Mouse (Mus musculus) kidney, adult 11 months (tissue): ENCODE data around the gene Anapc4.

Experiments
- DNase-seq: peaks from one replicate; pipeline ENCODE4 v3.0.0; 2022

The Anapc4 gene

GRCm38 (mm10) chr5:52833761-52834274, at the start of gene Anapc4:
Anapc4 (plus strand) TSS chr5:52834012.
- peak; percentile 100 for DNase-seq

DNA sequence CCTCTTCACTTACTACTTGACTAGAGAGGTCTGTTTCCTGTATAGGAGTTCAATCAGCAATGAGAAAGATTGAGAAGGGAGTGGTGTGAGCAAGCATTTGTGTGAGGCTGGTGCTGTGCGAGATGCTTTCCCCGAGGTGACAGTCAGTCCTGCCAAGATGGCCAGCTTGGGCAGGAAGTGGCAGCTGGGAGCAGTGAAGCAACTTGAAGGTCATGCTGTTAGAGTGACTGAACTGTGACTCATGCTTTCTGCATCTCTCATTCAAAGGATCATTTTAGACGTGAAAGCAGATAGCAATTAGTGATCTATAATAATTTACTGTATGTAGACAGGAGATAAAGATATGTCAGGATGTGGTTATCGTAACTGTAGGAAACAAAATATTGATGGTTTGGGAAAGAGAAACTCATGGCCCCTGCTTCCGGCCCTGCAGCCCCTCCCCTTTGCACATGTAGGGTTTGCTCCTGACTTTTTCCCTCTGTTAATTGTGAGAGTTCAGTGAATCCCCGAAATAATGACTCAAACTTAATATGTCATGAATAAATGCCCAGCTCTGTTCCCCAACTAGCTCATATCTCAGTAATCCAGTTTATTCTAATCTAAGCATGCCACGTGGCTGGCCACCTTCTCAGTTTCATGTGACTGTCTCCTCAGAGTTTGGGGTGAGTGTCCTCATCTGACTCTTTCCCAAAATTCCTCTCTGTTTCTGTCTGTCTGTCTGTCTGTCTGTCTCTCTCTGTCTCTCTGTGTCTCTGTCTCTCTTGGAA, 47.1 kb upstream of the Anapc4 start:
- no peak for DNase-seq

DNA sequence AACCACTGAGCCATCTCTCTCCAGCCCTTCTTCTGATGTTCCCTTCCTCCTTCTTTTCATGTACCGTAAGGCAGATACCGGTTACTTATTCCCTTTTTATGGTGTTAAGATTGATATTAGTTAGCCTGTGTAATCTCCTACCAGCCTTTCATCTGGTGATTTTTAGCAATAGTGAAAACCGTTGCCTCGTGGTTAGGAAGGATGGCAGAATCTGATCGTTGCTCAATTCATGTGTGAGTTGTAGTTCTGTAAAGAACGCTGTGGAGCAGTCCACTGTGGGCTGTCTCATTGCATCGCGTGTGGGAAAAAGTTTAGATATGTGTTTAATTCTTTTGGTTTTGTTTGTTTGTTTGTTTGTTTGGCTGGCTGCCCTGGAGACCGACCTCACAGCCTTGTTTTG, 40.6 kb upstream of the Anapc4 start:
- DNase-seq = no peak

DNA sequence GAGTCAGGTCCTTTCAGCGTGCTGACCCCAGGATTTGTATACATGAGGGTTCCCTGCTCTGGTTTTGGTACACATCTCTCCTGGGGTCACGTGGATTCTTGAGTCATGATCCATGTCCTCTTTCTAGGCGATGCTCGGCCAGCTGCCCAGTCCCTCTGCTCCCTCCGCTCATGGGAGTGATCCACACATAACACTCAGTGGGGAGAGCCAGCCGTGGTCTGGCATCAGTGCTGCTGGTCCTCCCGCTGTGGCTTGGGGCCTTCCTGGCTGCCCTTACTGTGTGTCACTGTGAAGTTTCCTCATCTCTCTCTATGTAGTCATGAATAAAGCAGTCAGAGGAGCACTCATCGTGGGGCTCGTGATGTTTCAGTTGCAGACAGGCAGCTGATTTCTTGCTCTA, 39.7 kb upstream of the Anapc4 start:
- DNase-seq = no peak

- no peak for DNase-seq
These were observed 34.4 kb upstream of the Anapc4 start for GRCm38 (mm10) chr5:52799274-52799985.

GRCm38 (mm10) chr5:52805801-52806200, 28.0 kb upstream of the Anapc4 start:
- no peak for DNase-seq

DNA sequence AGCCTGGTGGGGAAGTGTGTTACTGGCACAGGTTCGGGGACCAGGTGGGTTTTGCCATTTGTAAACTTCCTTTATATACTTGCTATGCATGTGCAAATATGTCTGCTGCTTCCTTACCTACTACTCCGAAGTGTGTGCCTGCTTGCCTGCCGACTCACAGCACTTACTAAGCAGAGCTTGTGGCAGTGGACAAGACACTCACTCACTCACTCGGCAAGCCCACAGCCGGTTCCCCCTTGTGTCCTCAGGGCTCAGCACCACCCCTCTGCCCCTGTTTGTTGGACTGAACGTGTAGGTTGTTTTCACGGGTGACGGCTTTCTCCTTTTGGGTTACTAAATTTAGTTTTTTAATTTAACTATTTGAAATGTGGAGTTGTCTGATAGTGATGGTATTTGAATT, 27.5 kb upstream of the Anapc4 start:
- no peak for DNase-seq

- no peak for DNase-seq
These were observed 26.8 kb upstream of the Anapc4 start for GRCm38 (mm10) chr5:52807030-52807429.

GRCm38 (mm10) chr5:52810446-52810845, 23.4 kb upstream of the Anapc4 start:
- DNase-seq = no peak

DNA sequence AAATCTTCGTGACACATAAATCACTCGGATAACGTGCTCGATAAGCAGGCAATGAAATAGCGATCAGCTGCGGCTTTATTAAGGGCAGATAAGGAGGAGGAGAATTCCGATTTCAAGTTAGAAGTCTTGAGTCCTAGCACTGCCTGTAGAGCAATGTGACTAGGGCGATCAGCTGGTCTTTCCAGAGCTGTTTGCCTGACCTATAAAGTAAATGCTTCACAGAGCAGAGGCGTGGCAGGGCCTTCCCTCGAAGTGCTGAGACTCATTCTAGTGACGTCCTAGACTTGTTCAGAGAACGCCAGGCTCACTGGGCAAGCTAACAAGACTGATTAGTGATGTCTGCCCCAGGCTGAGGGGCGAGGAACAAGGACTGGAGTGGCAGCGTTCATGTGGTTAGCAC, 22.8 kb upstream of the Anapc4 start:
- DNase-seq = no peak

DNA sequence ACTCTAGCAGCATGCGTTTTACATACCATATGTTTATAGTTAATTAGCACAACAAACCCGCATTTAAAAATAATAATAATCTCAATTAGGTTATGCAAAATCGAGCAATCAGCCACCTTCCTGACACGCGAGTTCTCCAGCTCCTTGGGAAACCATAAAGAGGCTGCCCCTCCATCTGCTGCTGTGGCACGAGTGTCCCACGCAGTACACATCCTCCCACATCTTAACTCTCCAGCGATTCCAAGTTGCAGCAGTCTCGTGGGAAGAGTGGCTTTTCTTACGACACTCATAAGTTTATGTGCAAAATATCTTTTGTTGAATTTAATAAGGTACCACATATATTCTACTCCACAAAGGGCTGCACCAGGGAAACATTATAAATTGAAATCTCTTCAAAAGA, 21.4 kb upstream of the Anapc4 start:
- DNase-seq = no peak

GRCm38 (mm10) chr5:52813312-52813711, 20.5 kb upstream of the Anapc4 start:
- DNase-seq = no peak

DNA sequence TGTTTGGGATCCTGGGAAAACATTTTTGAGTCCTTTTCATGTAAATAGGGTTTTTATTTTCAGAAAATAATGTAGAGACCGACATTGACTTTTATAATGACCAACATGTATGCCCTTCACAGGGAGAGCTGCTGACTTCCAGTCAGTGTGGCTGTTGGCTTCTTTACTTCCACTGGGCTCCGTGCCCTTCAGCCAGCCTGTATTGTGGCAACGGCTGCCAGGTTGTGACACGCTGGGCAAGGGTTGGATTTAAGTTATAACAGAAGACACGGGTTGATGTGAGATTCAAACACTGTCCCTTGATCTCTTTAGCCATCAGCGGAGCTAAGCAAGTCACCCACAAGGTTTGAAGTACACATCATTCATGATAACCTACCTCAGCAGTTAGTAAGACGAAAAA, 15.1 kb upstream of the Anapc4 start:
- DNase-seq = no peak

DNA sequence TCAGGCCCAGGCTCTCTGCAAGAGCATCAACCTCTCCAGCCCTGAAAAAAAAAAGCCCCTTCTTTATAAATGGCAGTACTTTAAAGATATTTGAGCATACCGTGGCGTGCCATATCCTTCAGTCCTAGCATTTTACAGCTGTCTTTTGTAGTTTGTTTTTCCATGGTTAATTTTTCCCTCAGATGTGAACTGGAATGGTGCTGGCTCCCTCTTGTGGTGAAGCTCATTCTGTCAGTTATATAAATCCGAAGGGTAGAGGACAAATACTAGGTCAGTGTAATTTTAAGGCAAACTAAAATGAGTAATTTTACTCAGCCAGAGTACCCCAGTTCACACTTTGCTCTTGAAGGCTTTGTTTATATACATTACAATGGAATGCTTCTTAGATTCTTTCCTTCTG, 12.1 kb upstream of the Anapc4 start:
- DNase-seq = no peak

DNA sequence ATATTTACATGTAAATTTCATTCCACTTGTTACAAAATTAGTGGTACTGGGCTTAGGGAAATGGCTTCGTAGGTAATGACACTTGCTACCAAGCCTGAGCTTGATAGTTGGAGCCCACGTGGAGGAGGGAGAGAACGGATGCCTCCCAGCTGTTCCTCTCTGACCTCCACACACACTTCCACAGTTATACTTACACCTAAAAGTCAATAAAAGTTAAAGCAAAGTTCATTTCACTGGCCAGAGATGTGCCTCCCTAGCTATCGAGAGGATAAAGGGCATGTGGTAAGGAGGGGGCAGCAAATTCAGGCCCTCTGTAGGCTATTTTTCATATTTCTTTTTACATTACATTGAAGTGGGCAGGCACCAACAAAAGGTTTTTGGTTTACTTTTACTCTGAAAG, 5.9 kb upstream of the Anapc4 start:
- no peak for DNase-seq

DNA sequence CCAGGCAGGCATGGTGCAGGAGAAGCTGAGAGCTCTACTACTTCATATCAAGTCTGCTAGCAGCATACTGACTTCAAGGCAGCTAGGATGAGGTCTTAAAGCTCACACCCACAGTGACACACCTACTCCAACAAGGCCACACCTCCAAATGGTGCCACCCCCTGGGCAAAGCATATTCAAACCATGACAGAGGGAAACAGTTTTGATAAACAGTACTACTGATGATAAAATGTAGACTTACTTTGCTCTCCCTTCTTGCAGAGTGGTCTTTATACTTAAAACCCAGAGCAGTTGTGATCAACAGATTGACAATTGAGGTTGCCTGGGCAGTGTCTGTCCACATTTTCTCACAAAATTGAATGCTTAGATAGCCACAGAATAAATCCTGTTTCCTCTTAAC, 807 bp upstream of the Anapc4 start:
- no peak for DNase-seq

DNA sequence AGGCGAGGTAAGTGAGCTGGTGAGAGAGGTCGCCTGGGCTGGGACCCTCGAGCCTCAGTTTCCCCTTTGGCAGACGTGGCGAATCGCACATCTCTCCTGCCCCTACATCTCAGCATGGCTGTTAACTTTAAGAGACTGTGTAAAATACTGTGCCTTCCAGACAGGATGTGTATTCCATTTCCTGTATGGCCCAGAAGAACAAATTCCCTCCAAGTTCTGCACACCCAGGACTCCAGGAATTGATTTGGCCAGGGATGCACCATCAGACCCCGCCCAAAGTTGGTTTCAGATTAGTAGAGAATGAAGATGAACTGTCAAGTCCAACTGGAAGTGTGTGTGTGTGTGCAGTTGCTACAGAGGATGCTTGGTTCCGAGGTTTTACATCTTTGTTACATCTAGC, 574 bp downstream of the Anapc4 start:
- DNase-seq = no peak

- no peak for DNase-seq
These were observed 10.5 kb downstream of the Anapc4 start for GRCm38 (mm10) chr5:52844319-52844718.

GRCm38 (mm10) chr5:52855727-52856126, 21.9 kb downstream of the Anapc4 start:
- no peak for DNase-seq

GRCm38 (mm10) chr5:52864446-52864845, 30.6 kb downstream of the Anapc4 start:
- no peak for DNase-seq

DNA sequence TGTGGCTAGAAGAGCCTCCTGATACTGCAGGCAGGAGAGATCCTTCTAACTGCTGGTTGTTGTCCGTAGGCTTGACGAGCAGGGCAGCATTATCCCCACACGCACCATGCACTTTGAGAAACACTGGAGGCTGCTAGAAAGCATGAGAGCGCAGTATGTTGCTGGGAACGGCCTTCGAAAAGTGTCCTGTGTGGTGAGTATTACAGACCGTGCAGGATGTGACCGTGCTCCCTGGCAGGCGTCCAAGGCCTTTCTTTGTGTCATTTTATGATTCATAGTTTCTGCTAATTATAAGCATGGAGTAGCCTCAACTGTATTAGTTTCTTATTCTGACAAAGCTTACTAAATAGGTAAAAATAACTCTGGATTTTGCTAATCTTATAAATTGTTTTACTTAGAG, 32.0 kb downstream of the Anapc4 start:
- peak; percentile 50 for DNase-seq

DNA sequence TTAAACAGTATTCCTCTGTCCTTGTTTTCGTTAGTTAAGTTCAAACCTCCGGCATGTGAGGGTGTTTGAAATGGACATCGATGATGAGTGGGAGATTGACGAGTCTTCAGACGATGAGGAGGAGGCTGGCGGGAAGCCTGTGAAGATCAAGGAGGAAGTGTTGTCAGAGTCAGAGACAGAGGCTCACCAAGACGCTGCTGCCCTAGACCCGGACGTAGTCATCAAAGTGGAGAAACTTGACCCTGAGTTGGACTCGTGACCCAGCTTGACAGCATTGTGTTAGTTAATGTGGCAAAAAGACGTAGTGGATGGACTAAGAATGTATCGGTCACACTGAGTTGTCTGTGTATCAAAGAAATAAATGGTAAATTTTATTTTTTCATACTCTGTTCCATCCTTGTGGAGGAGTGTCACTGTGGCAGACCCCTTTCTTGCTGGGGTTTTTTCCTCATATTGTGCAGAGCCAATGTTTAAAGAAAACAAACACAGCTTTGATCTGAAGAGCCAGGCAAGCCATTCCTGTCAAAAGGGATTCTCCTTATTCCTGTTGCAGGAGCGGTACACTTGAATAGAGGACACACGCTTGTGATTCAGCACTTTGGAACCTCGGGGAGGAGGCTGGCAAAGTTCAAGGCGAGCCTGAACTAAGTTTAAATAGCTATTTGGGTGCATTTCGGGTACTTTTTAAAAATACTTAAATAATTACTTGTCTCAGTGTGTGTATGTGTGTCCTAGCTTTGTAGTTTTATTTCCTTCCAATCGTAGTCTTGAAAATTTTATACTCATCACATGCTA, 32.7 kb downstream of the Anapc4 start:
- no peak for DNase-seq

DNA sequence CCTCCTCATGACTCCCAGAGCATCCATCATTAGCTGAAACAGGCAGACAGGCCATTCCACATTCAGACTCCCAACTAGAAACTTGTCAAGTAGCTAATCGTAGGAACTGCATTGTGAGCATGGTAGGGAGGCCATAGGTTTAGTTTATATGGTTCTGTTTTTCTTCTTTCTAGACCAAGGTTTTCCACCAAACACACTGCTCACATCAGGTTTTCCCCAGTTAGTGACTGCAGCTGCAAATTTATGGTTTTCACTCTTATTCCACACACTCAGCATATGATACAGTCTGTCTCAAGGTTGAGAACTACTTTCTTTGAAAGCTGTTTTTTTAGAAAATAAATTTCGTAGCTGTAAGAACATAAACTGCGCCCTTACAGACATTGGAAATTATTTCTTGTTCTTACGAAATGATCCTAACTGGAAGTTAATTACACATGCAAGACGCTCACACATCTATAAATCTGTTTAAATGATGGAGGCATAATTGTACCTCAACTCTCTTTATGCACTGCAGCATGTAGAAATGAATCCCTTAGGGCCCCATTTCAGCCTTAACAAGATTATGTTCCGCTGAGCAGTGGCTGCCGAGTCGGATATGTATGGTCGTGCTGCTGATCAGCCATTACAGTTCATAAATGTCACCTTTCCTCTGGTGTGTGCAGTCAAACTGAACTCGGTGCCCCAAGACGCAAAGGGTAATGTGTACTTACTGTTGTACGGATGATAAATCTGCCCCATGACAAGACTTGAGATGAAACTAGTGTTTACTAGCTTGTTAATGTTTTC, 35.3 kb downstream of the Anapc4 start:
- no peak for DNase-seq
